Mouse (Mus musculus) adrenal gland, postnatal 4 days (tissue): ENCODE measurements at regions not wholly inside any gene's neighbourhood (a gene's known extent, or its start where the extent isn't known, plus 50 kb on each side); places are given as distances from the start of the nearest gene placed in this dataset.

ENCODE experiments used
- DNase-seq, 2 experiments: peaks; one replicate each; pipeline ENCODE4 v3.0.0; 2021 to 2022; ENCODE audit warnings: low spot score in 2 of 2, mixed read lengths in 2 of 2

- DNase-seq, result no peak
Observed at GRCm38 (mm10) chr11:112552838-112553237, 229.2 kb upstream of the Sox9 start.

- no peak for DNase-seq
Observed at GRCm38 (mm10) chr11:112563027-112563426, 219.0 kb upstream of the Sox9 start.

- no peak for DNase-seq
Observed at GRCm38 (mm10) chr11:112564706-112565215, 217.3 kb upstream of the Sox9 start.

GRCm38 (mm10) chr11:112566071-112566470, 216.0 kb upstream of the Sox9 start:
- DNase-seq, result no peak

GRCm38 (mm10) chr11:112587386-112587785, 194.6 kb upstream of the Sox9 start:
- no peak for DNase-seq

- DNase-seq, result no peak
Observed at GRCm38 (mm10) chr11:112588088-112588487, 193.9 kb upstream of the Sox9 start.

GRCm38 (mm10) chr11:112590214-112590613, 191.8 kb upstream of the Sox9 start:
- DNase-seq, result no peak

- no peak for DNase-seq
Observed at GRCm38 (mm10) chr11:112592411-112593020, 189.5 kb upstream of the Sox9 start.

- no peak for DNase-seq
Observed at GRCm38 (mm10) chr11:112593821-112594220, 188.2 kb upstream of the Sox9 start.

- no peak for DNase-seq
Observed at GRCm38 (mm10) chr11:112607359-112607758, 174.7 kb upstream of the Sox9 start.

- DNase-seq, result no peak
Observed at GRCm38 (mm10) chr11:112609277-112609676, 172.7 kb upstream of the Sox9 start.

GRCm38 (mm10) chr11:112611073-112611472, 171.0 kb upstream of the Sox9 start:
- DNase-seq, result no peak

GRCm38 (mm10) chr11:112615629-112616028, 166.4 kb upstream of the Sox9 start:
- DNase-seq, result no peak

GRCm38 (mm10) chr11:112616942-112617341, 165.1 kb upstream of the Sox9 start:
- DNase-seq, result no peak

- no peak for DNase-seq
Observed at GRCm38 (mm10) chr11:112620916-112621315, 161.1 kb upstream of the Sox9 start.

GRCm38 (mm10) chr11:112621385-112622120, 160.5 kb upstream of the Sox9 start:
- DNase-seq, result no peak

GRCm38 (mm10) chr11:112649298-112649697, 132.7 kb upstream of the Sox9 start:
- DNase-seq, result no peak

- no peak for DNase-seq
Observed at GRCm38 (mm10) chr11:112657410-112658159, 124.4 kb upstream of the Sox9 start.

GRCm38 (mm10) chr11:112659911-112660310, 122.1 kb upstream of the Sox9 start:
- DNase-seq, result no peak

- no peak for DNase-seq
Observed at GRCm38 (mm10) chr11:112661426-112661825, 120.6 kb upstream of the Sox9 start.

- no peak for DNase-seq
Observed at GRCm38 (mm10) chr11:112667311-112667710, 114.7 kb upstream of the Sox9 start.

- no peak for DNase-seq
Observed at GRCm38 (mm10) chr11:112672086-112672485, 109.9 kb upstream of the Sox9 start.
